Mouse (Mus musculus) embryonic fibroblast, embryonic 13.5 days (primary cell): Measurements from ENCODE around the gene Foxb1.

Experiments
- CTCF ChIP-seq: IDR thresholded peaks from 2 replicates; pipeline ENCODE4 v1.5.1; 2011; ENCODE audit warnings: mild to moderate bottlenecking, control low read depth, low read length, moderate library complexity, borderline replicate concordance; ENCODE audit not compliant: insufficient read depth
- POLR2A ChIP-seq: IDR thresholded peaks from 2 replicates; pipeline ENCODE4 v1.6.1; 2011; ENCODE audit warnings: low read depth, mild to moderate bottlenecking, control low read depth, low read length, moderate library complexity

DNA sequence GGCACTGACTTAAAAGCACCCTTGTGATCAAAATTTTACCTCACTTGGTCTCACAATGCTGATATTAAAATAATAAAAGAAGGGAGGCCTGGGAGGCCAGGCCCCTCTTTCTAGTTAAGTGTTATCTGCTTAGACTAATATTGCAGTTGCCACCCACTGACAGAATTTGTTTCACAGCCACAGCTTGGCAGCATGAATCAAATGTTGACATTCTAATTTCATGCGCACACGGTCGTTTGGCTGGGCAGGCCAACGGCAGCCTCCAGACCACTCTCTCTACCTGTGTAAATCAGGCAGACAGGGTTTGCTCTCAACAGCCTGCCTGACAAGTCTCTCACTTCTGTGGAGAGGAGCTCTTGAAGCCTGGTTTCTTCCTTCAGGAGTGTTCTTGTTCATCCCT is 44.4 kb downstream of the Foxb1 start:
- TF ChIP-seq POLR2A (no peak), CTCF (no peak)
